Mouse (Mus musculus): Measurements from ENCODE around the gene Lcn5.
"Not testable (repeated sequence)": the region's sequence is repeated elsewhere in the genome, so short reads cannot be mapped to it uniquely, and the experiment has no call there.

The Lcn5 gene

GRCm38 (mm10) chr2:25676486-25676885, 18.7 kb downstream of the Lcn5 start, which contains the start of gene Lcn6:
Gene Lcn6 (plus strand): TSS chr2:25676786.
- in situ Hi-C loops (cut with MboI, MseI) = no loop called here

- in situ Hi-C loops (cut with MboI, MseI) = no loop called here
These were observed 21.8 kb downstream of the Lcn5 start for GRCm38 (mm10) chr2:25679559-25679958.

GRCm38 (mm10) chr2:25682426-25682825, 24.7 kb downstream of the Lcn5 start, which contains the start of gene Lcn10:
Gene Lcn10 (plus strand): TSS chr2:25682726.
- in situ Hi-C loops (cut with MboI, MseI) = no loop called here

GRCm38 (mm10) chr2:25686941-25687340, 29.2 kb downstream of the Lcn5 start:
- in situ Hi-C loops (cut with MboI, MseI) = no loop called here

- in situ Hi-C loops (cut with MboI, MseI) = no loop called here
These were observed 36.9 kb downstream of the Lcn5 start for GRCm38 (mm10) chr2:25694605-25695004.

GRCm38 (mm10) chr2:25696951-25697350, 39.2 kb downstream of the Lcn5 start:
- in situ Hi-C loops (cut with MboI, MseI) = no loop called here

- in situ Hi-C loops (cut with MboI, MseI) = no loop called here
These were observed 40.9 kb downstream of the Lcn5 start for GRCm38 (mm10) chr2:25698696-25699095.

- in situ Hi-C loops (cut with MboI, MseI) = not testable (repeated sequence)
These were observed 42.0 kb downstream of the Lcn5 start, which contains the start of gene Obp2a for GRCm38 (mm10) chr2:25699743-25700142. Gene Obp2a (plus strand): TSS chr2:25700043.

- in situ Hi-C loops (cut with MboI, MseI) = no loop called here
These were observed 43.2 kb downstream of the Lcn5 start for GRCm38 (mm10) chr2:25701001-25701400.

GRCm38 (mm10) chr2:25703706-25704105, 46.0 kb downstream of the Lcn5 start:
- in situ Hi-C loops (cut with MboI, MseI) = no loop called here

GRCm38 (mm10) chr2:25706643-25707481, 49.1 kb downstream of the Lcn5 start, which contains the start of gene Bmyc:
Gene Bmyc (plus strand): TSS chr2:25706739.
- in situ Hi-C loops (cut with MboI, MseI) = no loop called here

GRCm38 (mm10) chr2:25708121-25708520, 50.4 kb downstream of the Lcn5 start:
- in situ Hi-C loops (cut with MboI, MseI) = no loop called here

- in situ Hi-C loops (cut with MboI, MseI) = not testable (repeated sequence)
These were observed 51.3 kb downstream of the Lcn5 start for GRCm38 (mm10) chr2:25709056-25709455.

GRCm38 (mm10) chr2:25709791-25710190, 52.0 kb downstream of the Lcn5 start:
- in situ Hi-C loops (cut with MboI, MseI) = not testable (repeated sequence)

Measured in T-helper 17 cell (primary cell).